Mouse (Mus musculus): ENCODE measurements around the gene Kat2b.
"Not testable (repeated sequence)": the region's sequence is repeated elsewhere in the genome, so short reads cannot be mapped to it uniquely, and the experiment has no call there.

The Kat2b gene

GRCm38 (mm10) chr17:53570361-53570875, 3.8 kb downstream of the Kat2b start:
- peak; percentile 30 for DNase-seq (ENCODE audit: low spot score)

DNA sequence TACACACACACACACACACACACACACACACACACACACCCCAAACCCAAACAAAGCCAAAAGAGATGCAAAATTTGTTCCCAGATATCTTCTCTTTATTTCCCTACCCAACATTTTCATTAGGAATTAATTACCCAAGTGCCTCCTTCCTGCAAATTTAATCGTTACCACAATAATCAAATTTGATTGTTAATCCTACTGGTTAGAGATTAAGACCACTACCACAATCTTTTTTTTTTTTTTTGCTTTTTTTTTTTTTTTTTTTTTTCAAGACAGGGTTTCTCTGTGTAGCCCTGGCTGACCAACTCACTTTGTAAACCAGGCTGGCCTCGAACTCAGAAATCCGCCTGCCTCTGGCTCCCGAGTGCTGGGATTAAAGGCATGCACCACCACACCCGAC, 4.3 kb downstream of the Kat2b start:
- DNase-seq (ENCODE audit: low spot score): not testable (repeated sequence)

GRCm38 (mm10) chr17:53573019-53573556, 6.4 kb downstream of the Kat2b start:
- DNase-seq (ENCODE audit: low spot score): no peak

GRCm38 (mm10) chr17:53577151-53577550, 10.5 kb downstream of the Kat2b start:
- no peak for DNase-seq (ENCODE audit: low spot score)

DNA sequence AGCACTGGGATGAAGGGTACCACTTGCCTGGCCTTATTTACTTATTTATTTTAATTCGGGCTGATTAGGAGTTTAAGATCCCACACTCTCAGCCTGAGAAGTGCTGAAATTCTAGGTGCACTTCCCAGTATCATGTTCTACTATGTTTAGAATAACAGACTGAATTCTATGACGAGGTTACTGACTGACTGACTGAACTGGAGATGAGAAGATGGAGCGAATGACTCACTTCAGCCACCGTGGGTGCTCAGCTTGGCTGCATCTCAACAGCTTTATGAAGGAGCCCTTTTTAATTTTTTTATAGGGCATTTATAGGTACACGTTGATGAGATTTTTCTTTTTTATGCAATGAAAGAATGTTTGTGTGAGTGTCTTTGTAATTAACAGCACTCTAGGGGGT, 11.1 kb downstream of the Kat2b start:
- DNase-seq (ENCODE audit: low spot score): no peak

- DNase-seq (ENCODE audit: low spot score): no peak
These were observed 11.6 kb downstream of the Kat2b start for GRCm38 (mm10) chr17:53578249-53578648.

DNA sequence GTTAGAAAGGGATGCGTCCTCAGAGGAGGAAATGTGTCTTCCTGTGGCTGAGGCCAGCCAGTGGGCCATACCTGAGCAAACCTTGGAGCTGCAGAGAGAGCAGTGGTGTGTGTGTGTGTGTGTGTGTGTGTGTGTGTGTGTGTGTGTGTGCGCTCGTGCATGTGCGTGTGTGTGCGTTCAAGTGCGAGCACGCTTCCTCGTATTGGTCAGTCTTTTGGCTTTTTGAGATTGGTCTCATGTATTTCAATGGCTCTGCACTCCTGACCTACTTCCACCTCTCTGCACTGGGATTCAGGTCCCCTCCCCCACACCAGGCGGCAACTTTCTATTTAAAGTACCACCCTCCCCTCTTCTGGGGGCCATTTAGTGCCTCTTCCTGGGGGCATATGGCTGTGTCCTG, 12.1 kb downstream of the Kat2b start:
- no peak for DNase-seq (ENCODE audit: low spot score)

- DNase-seq (ENCODE audit: low spot score): no peak
These were observed 13.0 kb downstream of the Kat2b start for GRCm38 (mm10) chr17:53579612-53580011.

GRCm38 (mm10) chr17:53580237-53580636, 13.6 kb downstream of the Kat2b start:
- DNase-seq (ENCODE audit: low spot score): no peak

- no peak for DNase-seq (ENCODE audit: low spot score)
These were observed 15.4 kb downstream of the Kat2b start for GRCm38 (mm10) chr17:53582026-53582585.

GRCm38 (mm10) chr17:53582805-53583204, 16.1 kb downstream of the Kat2b start:
- no peak for DNase-seq (ENCODE audit: low spot score)

- no peak for DNase-seq (ENCODE audit: low spot score)
These were observed 17.4 kb downstream of the Kat2b start for GRCm38 (mm10) chr17:53583846-53584579.

DNA sequence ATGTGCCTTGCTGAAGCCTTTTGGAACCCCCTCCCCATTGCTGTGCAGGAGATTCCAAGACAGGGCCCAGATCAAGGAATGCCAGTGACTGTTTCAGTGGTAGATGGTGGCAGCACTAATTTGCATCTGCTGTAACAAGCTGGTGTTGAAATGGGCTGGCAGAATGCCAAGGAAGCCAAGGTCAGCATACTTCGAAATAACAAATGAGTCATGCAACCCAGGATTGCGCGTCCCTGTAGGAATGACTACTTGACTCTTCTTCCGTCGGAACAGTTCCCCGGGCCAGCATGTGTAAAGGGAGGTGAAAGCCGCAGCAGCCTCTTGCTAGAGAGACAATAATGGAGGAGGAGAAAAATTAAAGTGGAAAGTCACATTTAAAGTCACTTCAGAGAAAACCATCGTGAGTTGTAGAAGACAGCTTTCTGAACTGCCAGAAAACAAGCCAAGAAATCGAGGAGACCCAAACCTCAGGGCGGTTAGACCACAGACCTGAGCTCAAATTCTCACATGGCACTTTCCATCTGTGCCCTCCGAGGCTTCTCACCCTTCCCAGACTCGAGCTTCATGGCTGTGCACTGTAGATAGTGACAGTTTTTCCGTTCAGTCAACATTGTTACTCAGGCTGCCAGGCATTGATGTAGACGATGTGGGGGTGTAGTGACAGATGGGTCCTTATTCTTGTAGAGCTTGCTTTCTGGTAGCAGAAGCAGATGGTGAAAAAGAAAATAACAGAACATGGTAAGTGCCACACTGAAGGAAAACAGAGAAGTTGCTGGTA, 20.6 kb downstream of the Kat2b start:
- DNase-seq (ENCODE audit: low spot score): peak; percentile 44

GRCm38 (mm10) chr17:53588097-53588855, 21.6 kb downstream of the Kat2b start:
- DNase-seq (ENCODE audit: low spot score): no peak

GRCm38 (mm10) chr17:53590110-53590509, 23.4 kb downstream of the Kat2b start:
- no peak for DNase-seq (ENCODE audit: low spot score)

DNA sequence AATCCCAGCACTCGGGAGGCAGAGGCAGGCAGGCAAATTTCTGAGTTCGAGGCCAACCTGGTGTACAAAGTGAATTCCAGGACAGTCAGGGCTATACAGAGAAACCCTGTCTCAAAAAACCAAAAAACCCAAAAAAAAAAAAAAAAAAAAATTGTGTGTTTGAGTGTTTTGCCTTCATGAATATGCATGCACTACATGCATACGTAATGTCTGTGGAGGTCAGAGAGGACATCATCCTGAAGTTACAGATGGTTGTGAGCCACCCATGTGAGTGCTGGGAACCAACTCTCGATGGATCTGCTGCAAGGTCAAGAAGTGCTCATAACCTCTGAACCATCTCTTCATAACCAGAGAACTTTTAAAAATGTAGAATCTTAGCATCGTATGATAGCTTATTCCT, 25.2 kb downstream of the Kat2b start:
- DNase-seq (ENCODE audit: low spot score): no peak

GRCm38 (mm10) chr17:53594590-53594989, 27.9 kb downstream of the Kat2b start:
- no peak for DNase-seq (ENCODE audit: low spot score)

DNA sequence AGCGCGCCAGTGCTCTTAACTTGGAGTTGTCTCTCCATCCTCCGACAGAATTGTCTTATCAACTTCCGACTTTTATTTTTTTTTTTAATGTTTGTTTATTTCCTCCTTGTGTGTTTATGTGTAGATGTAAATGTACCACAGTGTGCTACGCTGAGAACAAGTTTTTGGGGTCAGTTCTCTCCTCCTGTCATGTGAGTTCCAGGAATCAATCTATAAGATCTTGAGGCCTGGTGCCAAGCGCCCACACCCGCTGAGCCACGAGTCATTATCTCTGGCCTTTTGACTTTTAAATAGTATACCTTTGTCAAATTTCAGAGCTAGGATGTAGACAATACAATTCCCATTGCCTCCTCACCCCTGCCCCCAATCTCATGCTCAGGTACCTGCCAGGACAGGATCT, 28.9 kb downstream of the Kat2b start:
- DNase-seq (ENCODE audit: low spot score): no peak

GRCm38 (mm10) chr17:53596314-53596882, 29.7 kb downstream of the Kat2b start:
- DNase-seq (ENCODE audit: low spot score): no peak

DNA sequence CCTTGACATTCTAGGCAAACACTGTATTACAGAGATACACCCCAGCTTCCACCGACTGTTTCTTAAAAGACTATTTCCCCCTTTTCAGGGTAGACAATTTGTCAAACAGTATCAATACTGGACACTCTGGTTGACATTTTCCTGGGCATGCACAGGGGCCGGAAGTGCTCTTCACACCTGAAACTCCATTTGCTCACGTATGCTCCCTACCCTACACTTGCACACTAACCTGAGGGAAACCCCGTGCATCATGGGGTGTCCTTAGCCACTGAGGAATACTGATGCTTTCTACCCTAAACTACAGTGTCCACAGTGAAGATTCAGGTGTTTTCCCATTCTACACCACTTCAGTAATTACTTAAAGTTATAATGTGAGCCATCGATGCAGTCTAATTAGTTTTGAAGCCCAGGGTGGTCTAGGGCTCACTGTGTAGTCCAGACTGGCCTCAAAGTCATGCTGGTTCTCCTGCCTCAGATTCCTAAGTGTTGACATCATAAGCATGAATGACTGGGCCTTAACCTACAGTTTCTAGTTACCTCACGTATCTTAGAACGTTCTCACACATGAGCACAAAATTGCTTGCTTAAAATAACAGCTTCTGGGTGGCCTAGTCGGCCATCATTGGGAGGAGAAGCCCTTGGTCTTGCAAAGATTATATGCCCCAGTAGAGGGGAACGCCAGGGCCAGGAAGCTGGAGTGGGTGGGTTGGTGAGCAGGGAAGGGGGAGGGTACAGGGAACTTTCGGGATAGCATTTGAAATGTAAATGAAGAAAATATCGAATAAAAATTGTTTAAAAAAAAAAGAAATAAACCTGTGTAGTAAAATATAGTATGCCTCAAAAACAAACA, 30.5 kb downstream of the Kat2b start:
- DNase-seq (ENCODE audit: low spot score): no peak

- DNase-seq (ENCODE audit: low spot score): no peak
These were observed 31.9 kb downstream of the Kat2b start for GRCm38 (mm10) chr17:53598571-53598970.
